Mouse (Mus musculus): ENCODE results near the gene 1700086D15Rik. TPM values are rescaled to one million over a fixed set of nuclear protein-coding genes. Genes with fewer than 3 reads are reported as not detected.

Gene 1700086D15Rik
- total RNA-seq, 2 experiments from 2014 or later: 0.68 to 0.81 TPM

DNA sequence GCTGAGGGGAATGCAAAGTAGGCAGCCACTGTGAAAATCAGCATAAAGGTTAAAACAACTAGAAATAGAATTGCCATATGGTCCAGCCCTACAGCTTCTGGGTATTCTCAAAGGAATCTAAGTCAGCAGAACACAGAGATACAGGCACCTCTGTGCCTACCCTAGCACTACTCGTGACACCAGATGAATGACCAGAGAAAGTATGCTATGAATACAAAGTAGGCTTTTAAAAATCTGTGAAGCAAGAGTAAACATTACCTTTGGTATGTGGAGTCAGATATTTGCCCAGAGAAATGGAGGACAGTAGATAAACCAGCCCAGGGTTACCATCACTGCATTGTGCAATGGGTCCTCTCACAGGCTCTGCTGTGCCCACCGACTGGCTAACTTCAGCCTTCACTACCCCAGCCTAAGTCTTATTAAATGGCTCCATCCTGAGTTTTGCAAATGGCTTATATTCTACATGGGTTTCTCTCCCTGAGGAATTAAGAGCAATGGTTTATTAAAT lies 22.5 kb downstream of the 1700086D15Rik start:
- DNase-seq (ENCODE audit: low spot score in 2 of 2): no peak

DNA sequence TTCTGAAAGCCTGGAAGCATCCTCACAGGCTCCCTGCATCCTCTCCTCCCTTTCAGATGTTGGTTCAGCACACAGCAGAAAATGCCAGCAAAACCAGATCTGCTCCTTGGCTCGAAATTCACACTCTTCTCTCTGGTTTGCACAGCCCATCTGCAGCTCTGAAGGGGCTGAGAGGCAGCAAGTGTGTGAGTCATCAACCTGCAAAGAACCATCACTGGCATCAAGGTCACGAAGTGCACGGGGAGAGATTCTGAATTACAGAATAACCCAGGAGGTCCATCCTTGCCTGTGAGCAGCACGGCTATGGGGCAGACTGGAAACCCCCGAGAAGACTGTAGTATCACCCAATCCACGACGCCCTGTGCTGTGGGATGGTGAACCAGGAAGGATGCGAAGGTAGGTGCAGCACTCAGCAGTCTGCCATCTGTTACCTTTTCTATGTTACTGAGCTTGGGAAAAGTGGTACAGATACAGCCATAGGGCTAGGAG lies 24.4 kb downstream of the 1700086D15Rik start:
- no peak for DNase-seq (ENCODE audit: low spot score in 2 of 2)

DNA sequence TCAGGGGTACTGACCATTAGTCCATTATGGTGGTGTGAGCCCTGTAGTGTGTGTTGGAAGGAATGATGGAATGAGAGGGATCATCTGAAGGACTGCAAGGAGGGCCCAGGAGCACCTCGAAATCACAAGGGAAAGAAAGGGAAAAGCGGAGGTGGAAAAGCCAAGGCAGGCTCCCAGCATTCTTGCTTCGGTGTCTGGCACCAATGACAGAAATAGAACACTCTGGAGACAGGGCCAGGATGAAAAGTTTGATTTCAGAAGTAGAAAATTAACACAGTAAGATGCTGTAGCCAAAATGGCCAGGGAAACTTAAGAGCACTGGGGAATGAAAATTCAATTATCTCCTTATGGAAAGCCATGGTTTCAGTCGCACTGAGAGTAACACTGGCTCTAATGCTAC lies 26.0 kb downstream of the 1700086D15Rik start:
- DNase-seq (ENCODE audit: low spot score in 2 of 2): no peak

DNA sequence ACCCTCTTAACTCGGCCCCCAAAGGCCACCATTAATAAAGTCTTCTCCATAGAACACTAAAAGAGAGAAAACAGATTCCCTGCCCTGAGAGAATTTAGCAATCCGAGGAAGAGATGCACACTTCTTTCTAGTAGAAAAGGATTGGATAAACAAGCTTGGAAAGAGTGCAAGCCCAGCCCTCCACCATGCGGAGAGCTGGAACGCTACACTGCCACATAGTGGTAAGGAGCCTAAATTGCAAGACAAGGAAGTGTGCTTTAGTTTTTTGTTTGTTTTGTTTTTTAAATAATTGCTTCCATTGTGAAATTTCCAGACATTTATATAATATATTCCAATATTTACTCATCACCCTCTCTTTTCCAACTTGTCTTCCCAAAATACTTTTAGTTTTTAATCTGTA lies 30.6 kb downstream of the 1700086D15Rik start:
- no peak for DNase-seq (ENCODE audit: low spot score in 2 of 2)

DNA sequence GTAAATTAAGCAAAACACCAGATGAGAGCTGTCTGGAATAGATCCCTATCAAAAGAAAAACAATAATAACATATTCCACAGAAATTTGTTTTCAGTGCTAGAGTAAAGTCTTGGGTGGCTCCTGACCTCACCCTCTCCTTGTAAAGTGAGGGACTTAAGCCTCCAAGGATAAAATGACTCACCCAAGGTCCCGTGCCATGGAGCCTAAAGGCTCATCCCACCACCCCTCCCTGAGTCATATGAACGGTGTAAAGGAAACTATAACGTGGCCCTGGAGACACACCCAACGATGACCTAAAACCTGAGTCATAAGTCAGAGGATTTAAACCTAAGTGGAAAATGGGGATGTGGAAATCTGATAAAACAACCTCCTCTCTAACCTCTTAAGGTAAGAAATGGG lies 31.0 kb downstream of the 1700086D15Rik start:
- no peak for DNase-seq (ENCODE audit: low spot score in 2 of 2)

DNA sequence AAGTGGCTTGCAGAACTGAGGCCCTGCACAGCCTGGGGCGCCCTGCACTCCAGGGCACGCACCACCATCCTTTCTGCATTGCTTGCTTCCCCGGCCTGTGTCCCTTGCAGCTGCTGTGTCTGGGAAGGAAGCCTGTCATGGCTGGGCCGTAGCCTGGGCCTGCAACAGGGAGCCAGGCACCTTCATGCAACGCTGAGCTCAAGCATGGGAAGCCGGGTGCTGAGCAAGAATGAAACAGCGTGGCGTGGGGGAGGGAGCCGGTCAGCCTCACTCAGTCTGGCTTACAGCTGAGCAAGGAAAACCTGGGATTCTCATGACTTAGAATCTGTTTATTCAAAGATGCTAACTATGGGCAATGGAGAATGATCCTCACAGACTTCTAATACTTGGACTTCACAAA lies 33.1 kb downstream of the 1700086D15Rik start:
- no peak for DNase-seq (ENCODE audit: low spot score in 2 of 2)

DNA sequence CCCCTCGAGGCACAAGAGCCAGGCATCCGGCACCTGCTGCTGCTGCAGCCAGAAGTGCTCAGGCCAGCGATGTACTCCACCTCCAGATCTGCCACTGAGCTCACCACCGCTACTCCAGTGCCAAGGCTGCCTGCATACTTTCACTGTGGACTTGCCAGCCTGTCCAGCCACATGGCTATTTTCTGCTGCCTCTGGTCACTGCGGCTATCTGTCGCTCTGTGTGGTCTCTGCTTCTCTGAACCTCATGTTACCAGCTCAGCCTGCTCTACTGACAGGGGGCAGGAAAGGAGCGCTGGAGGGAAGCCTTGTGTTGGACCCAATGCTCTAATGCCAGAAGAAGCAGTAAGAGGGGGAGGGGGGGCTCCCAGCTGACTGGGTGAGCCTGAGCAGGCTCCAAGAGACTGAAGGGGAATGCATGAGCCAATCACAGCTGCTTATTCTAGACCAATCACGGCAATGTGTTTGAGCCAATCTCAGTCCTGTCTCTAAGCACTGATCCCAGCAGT lies 34.7 kb downstream of the 1700086D15Rik start:
- no peak for DNase-seq (ENCODE audit: low spot score in 2 of 2)

DNA sequence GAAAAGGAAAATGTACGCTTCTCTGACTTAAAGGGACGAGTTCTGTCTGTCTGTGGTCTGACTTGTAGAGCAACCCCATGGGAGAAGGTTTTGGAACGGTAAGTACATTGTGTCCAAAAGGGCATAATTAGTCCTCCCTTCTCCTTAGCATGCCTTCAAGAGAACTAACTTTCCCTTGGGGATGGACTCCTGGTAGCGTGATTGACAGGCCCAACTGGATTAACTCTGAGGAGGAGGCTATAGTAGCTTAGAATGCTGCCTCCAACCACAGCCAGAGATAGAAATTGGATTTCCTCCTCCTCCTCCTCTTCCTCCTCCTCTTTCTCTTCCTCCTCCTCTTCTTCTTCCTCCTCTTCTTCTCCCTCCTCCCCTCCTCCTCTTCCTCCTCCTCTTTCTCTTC lies 39.4 kb downstream of the 1700086D15Rik start:
- DNase-seq (ENCODE audit: low spot score in 2 of 2): no peak

DNA sequence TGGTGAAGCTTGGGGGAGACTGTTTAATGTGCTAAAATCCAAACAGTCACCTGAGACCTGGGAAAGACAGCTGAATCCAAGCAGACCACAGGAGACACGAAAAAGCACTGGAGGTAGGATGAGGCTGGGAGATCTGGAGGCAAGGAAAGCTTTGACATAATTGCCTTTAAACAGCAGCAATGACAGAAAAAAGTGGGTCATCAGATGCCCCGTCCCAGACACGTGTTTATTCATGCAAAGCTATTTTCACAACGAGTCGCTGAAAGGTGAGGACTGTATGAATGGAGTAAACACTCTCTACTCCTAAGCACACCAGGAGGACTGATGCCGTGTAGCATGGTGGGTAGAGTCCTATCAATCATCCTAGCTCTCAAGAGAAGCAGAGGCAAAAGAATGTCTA lies 43.9 kb downstream of the 1700086D15Rik start:
- DNase-seq (ENCODE audit: low spot score in 2 of 2): no peak

DNA sequence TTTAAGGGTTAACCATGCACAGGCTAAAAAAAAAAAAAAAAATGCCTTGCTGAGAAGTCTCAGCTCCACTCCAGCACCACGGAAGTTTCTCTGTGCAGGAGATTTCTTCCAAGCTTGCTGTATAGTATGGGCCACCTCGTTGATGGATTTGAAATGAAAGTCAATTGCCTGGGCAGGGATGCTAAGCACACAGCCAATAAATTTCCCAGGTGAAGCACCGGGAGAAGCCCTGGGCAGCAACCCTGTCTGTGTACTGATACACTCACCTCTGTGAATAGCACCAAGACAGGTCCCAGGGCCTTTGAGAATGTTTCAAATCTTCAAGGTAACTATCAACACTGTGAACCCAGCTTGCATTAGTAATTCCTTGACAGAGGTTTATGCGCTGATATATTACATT lies 47.6 kb downstream of the 1700086D15Rik start:
- no peak for DNase-seq (ENCODE audit: low spot score in 2 of 2)

DNA sequence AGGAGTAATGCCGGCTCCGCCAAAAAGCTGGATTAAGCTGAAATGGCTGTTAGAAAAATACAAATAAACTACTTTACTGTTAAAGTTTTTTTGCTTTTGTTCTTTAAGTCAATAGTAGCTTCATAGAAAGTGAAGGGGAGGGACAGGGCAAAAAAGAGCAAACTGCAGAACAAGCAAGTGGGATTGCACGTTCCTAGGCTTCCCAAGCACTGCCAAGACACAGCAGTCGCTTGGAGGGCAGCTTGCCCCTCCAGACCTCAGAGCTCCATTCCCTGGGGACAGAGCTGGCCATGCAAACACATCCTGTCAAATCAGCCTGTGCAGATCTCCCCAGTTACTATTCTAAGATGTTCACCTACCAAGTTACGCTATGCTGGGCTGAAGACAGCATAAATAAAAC lies 48.0 kb downstream of the 1700086D15Rik start:
- no peak for DNase-seq (ENCODE audit: low spot score in 2 of 2)

DNA sequence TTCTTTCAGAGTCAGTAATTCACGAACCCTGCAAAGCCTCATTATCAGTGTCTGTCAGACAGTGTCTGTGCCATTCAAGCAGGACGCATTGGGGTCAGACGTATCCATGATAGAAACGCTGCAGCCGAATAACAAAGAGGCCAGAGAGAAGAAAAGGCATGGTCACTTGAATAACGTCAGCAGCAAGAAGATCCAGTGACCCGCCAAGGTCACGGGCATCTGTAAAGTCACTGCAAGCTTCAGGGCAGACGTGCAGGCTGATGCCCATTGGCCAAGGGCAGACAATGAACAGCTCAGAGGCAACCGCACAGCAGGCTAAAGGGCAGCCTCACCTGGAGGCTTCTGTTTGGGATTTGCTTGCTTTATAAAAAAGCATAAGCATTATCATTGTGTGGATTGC lies 49.6 kb downstream of the 1700086D15Rik start:
- no peak for DNase-seq (ENCODE audit: low spot score in 2 of 2)

DNA sequence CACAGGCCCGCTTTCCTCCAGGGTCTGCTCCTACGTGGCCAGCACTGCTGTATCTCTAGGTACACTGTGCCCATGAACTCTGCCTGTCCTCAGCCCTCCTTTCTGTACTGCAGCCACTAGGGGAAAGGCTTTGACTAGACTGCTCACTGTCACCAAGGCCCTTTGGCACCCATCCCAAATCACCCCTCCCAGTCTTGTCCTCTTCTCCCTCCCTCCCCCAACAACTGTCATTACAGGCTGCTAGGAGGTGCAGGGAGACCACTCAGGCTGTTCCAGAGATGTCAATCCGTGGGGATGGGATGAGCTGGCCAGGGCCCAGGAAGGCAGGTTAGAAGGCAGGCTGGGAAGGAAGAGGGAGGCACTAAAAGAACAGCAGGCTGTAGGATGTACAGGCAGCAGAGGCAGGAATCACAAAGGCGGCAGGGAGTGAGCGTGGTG lies 51.9 kb downstream of the 1700086D15Rik start:
- no peak for DNase-seq (ENCODE audit: low spot score in 2 of 2)

DNA sequence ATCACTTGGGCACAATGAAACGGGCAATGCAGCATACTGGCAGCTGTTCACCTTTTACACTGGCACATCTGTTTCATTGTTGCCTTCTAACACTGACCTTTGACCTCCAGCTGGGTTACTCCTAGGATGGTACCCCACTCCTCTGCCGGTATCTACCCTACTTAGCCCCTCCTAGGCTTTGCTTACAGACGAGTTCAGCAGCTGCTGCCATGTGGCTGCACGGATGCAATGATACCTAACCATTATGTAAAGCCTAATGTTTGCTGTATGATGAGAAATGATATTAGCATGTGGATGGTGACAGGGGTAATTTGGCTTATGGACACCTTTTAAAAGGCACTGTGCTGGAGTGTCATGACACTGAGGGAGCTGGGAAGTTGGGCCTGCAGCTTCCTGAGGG lies 52.5 kb downstream of the 1700086D15Rik start:
- no peak for DNase-seq (ENCODE audit: low spot score in 2 of 2)

DNA sequence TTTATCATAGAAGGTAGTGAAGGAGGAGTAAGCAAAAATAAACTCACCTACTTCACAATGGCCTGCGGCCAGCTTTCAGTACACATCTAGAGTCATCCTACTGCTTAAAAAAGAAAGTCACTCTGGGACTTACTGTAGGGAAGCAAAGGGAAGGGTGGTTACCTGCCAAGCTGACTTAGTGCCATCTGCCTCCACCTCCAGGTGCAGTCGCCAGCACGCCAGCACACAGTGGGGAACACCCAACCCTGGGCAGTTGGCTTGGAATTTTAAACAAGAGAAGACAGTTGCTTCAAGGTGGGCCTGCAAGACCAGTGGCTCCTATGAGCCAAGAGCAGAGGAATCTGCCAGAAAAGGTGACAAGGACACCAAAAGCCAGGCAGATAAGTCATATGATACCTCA lies 55.6 kb downstream of the 1700086D15Rik start:
- DNase-seq (ENCODE audit: low spot score in 2 of 2): no peak

Other genes starting within 250 kb of the 1700086D15Rik start
- gene Elac2, start 180.9 kb downstream of the 1700086D15Rik start, total RNA-seq (2021): 10 to 100 TPM; 28.3 to 28.6 TPM
- gene Arhgap44, start 3.1 kb upstream of the 1700086D15Rik start, total RNA-seq (2021): 10 to 100 TPM in 1 of 2 experiments, 1 to 10 TPM in 1; 9.5 to 11.0 TPM
- 1 to 10 TPM in 1 of 2 experiments, under 1 TPM in 1; 0.99 to 2.7 TPM for gene Myocd, start 110.1 kb upstream of the 1700086D15Rik start, total RNA-seq (2021)